ENCODE assay signal across 26 mouse cellular contexts in genomic region chr17:31285867-31286266, GRCm38 (mm10). TPM values are rescaled to one million over a fixed set of nuclear protein-coding genes. Genes with fewer than 3 reads are reported as not detected.
DNase-seq lines count a peak whose midpoint lies in the region; ATAC-seq and TF ChIP-seq lines count a peak whose summit lies in the region.
"Had no signal": no experiment of that assay in that cellular context is flagged by ENCODE, and none has a peak within 500 bp of the region (broad histone marks: within the 10 kb centered on the region; RNA-seq: fewer than 3 reads in every experiment).

No protein-coding gene starts in this region.

- peak; percentile 69 for ATAC-seq in granulocyte monocyte progenitor cell, adult 5-6 weeks (replicated peaks; ENCODE audit: poor library complexity, severe bottlenecking)
- no peak for ATAC-seq in intestine, postnatal 0 days
- ATAC-seq: forebrain, embryonic 13.5 days; midbrain, embryonic 13.5 days had no signal

- no peak overlapping the region for H3K4me3 ChIP-seq in spleen, adult 2 months (ENCODE audit: extremely low read depth, insufficient read depth, insufficient read length)
- H3K4me3 ChIP-seq in intestine, postnatal 0 days (ENCODE audit: low read depth, low read length): no peak overlapping the region
- H3K4me3 ChIP-seq: embryonic facial prominence, embryonic 13.5 days; erythroblast, embryonic 14.5 days; forebrain, embryonic 13.5 days; heart, adult 2 months; heart, embryonic 13.5 days; liver, embryonic 13.5 days; midbrain, embryonic 13.5 days; neural tube, embryonic 12.5 days had no signal

- H3K27me3 ChIP-seq in spleen, adult 2 months (ENCODE audit: control insufficient read depth, insufficient read depth, low read length): no peaks in the 10 kb centered on the region
- no peaks in the 10 kb centered on the region for H3K27me3 ChIP-seq in intestine, postnatal 0 days (replicated peaks; ENCODE audit: control insufficient read depth, insufficient read depth, low read length)
- H3K27me3 ChIP-seq: embryonic facial prominence, embryonic 13.5 days; forebrain, embryonic 13.5 days; heart, embryonic 13.5 days; liver, embryonic 13.5 days; midbrain, embryonic 13.5 days; neural tube, embryonic 12.5 days had no signal

- peak; percentile 86 for DNase-seq in heart, adult 11 months
- DNase-seq in heart, adult 18-20 months: no peak
- DNase-seq in spleen, adult 2 months (ENCODE audit: low read depth in 1 of 2, low spot score in 2 of 2): peak; percentile 27 to 47
- no peak for DNase-seq in spleen, postnatal 10 days (ENCODE audit: low spot score in 2 of 2)
- no peak for DNase-seq in cerebellum, adult 9-10 months
- DNase-seq: adrenal gland, adult 2 months; cerebellum, adult 8-10 months; embryo, embryonic 11 days; heart, adult 2 months; heart, postnatal 14 days; kidney, adult 18-20 months; kidney, postnatal 4 days; liver, embryonic 13.5 days; lung, adult 2 months; retina, postnatal 1 day; right cerebral cortex, postnatal 25 days; thymus, adult 2 months had no signal

- WGBS in spleen, adult 2 months: 16% methylated on average over 2 of the region's 2 CpGs
- 72% methylated on average over 2 of the region's 2 CpGs for WGBS in intestine, postnatal 0 days

- H3K36me3 ChIP-seq in spleen, adult 2 months (ENCODE audit: control insufficient read depth, insufficient read depth, low read length): no peaks in the 10 kb centered on the region
- no peaks in the 10 kb centered on the region for H3K36me3 ChIP-seq in intestine, postnatal 0 days (ENCODE audit: control insufficient read depth, insufficient read depth)
- H3K36me3 ChIP-seq: embryonic facial prominence, embryonic 13.5 days; heart, embryonic 13.5 days; liver, embryonic 13.5 days; midbrain, embryonic 13.5 days; neural tube, embryonic 12.5 days had no signal

- no peak for TF ChIP-seq CTCF in spleen, adult 2 months (IDR thresholded peaks at IDR 0.05; ENCODE audit: extremely low read depth, insufficient read depth, insufficient read length, insufficient replicate concordance)
- no peak for TF ChIP-seq CTCF in intestine, postnatal 0 days (IDR thresholded peaks at IDR 0.05; ENCODE audit: low read depth)

- H3K4me1 ChIP-seq in spleen, adult 2 months (ENCODE audit: control insufficient read depth, insufficient read depth, insufficient read length): peaks cover 8% of the 10 kb centered on the region; the same call in 1 of the 2 replicates
- no peaks in the 10 kb centered on the region for H3K4me1 ChIP-seq in intestine, postnatal 0 days (replicated peaks; ENCODE audit: control insufficient read depth, insufficient read depth, low read length)
- H3K4me1 ChIP-seq: heart, embryonic 13.5 days; liver, embryonic 13.5 days had no signal

- H3K27ac ChIP-seq in spleen, adult 2 months (ENCODE audit: insufficient read depth, low read length): no peak overlapping the region
- H3K27ac ChIP-seq in intestine, postnatal 0 days (ENCODE audit: low read depth, low read length): no peak overlapping the region
- H3K27ac ChIP-seq: embryonic facial prominence, embryonic 13.5 days; forebrain, embryonic 13.5 days; heart, adult 2 months; heart, embryonic 13.5 days; liver, embryonic 13.5 days; midbrain, embryonic 13.5 days; neural tube, embryonic 12.5 days; stomach, postnatal 0 days had no signal

- no peak overlapping the region for H3K9ac ChIP-seq in intestine, postnatal 0 days (ENCODE audit: low read depth, low read length)
- H3K9ac ChIP-seq: embryonic facial prominence, embryonic 13.5 days; forebrain, embryonic 13.5 days; heart, embryonic 13.5 days; liver, embryonic 13.5 days; midbrain, embryonic 13.5 days; neural tube, embryonic 12.5 days had no signal

- H3K4me2 ChIP-seq in intestine, postnatal 0 days (replicated peaks; ENCODE audit: low read depth): no peak overlapping the region
- H3K4me2 ChIP-seq: embryonic facial prominence, embryonic 13.5 days; forebrain, embryonic 13.5 days; heart, embryonic 13.5 days; liver, embryonic 13.5 days; midbrain, embryonic 13.5 days; neural tube, embryonic 12.5 days had no signal

- no peaks in the 10 kb centered on the region for H3K9me3 ChIP-seq in intestine, postnatal 0 days (ENCODE audit: control insufficient read depth)
- H3K9me3 ChIP-seq: embryonic facial prominence, embryonic 13.5 days; forebrain, embryonic 13.5 days; heart, embryonic 13.5 days; liver, embryonic 13.5 days; midbrain, embryonic 13.5 days; neural tube, embryonic 12.5 days had no signal

- no peak for TF ChIP-seq POLR2A in spleen, adult 2 months (IDR thresholded peaks at IDR 0.05; ENCODE audit: low read depth, low read length)

RNA-seq across cellular contexts. Expression of gene Slc37a1, which starts 0.7 kb away (rescaled TPM):
- total RNA-seq in heart, adult 18-20 months (2021): 10 to 100 TPM in 1 of 2 experiments, 1 to 10 TPM in 1; 7.5 to 10.3 TPM
- 26.2 and 33.4 TPM in 2 replicates for polyA plus RNA-seq in spleen, adult 2 months (2012; rRNA removed)
- total RNA-seq in granulocyte monocyte progenitor cell, adult 5-6 weeks (2014; fragmentation: Nextera tagmentation): 6.2 and 8.0 TPM in 2 replicates
- 7.4 and 8.4 TPM in 2 replicates for total RNA-seq in granulocyte monocyte progenitor cell, adult 5-6 weeks (2017)
- 16.5 and 17.1 TPM in 2 replicates for polyA plus RNA-seq in intestine, postnatal 0 days (2015; fragmentation: Nextera tagmentation; extraction: Ambion mirVana)

RNA-seq across cellular contexts. Expression of gene Rsph1, which starts 8.7 kb away (rescaled TPM):
- 1 to 10 TPM in 1 of 2 experiments, under 1 TPM in 1; 0.79 to 1.7 TPM for total RNA-seq in heart, adult 18-20 months (2021)
- 0.08 and 0.13 TPM in 2 replicates for polyA plus RNA-seq in spleen, adult 2 months (2012; rRNA removed)
- 3.6 TPM in 1 of 2 replicates, not detected in the other for total RNA-seq in granulocyte monocyte progenitor cell, adult 5-6 weeks (2014; fragmentation: Nextera tagmentation)
- 0.88 and 1.2 TPM in 2 replicates for total RNA-seq in granulocyte monocyte progenitor cell, adult 5-6 weeks (2017)
- 0.54 and 0.66 TPM in 2 replicates for polyA plus RNA-seq in intestine, postnatal 0 days (2015; fragmentation: Nextera tagmentation; extraction: Ambion mirVana)
- polyA plus RNA-seq: erythroblast, embryonic 14.5 days had no signal

Comparison
In these comparisons a context has a peak if more than half of its experiments do, and no peak if none do; other contexts are left out.
1. DNase-seq: peak in heart, adult 11 months (single experiment) and spleen, adult 2 months (2 of 2); none in heart, adult 18-20 months (0 of 2), spleen, postnatal 10 days (0 of 2) and cerebellum, adult 9-10 months (single experiment).